Mouse (Mus musculus) kidney, postnatal 0 days (tissue): ENCODE measurements around the gene Pih1d1. TPM values are rescaled to one million over a fixed set of nuclear protein-coding genes. Genes with fewer than 3 reads are reported as not detected.

Source experiments
- ATAC-seq: fragments of 200-750 bp; cut with Nextera tagmentation; replicated peaks from 2 replicates; pipeline ENCODE4 v1.8.0; 2017; ENCODE audit warnings: low read depth, moderate number of reproducible peaks, moderate TSS enrichment, moderate library complexity; ENCODE audit not compliant: low FRiP score
- DNase-seq: peaks from one replicate; pipeline ENCODE4 v3.0.0-alpha.2; 2016; ENCODE audit warnings: low spot score
- H3K27ac ChIP-seq: fragments of 300-500 bp; sonication (generic); 2 replicates; pipeline ENCODE4 v1.5.1; 2014; ENCODE audit warnings: mild to moderate bottlenecking
- H3K27me3 ChIP-seq: fragments of 300-500 bp; sonication (generic); 2 replicates; pipeline ENCODE4 v1.6.1; 2014; ENCODE audit warnings: low read length, mixed read lengths; ENCODE audit not compliant: insufficient read depth
- H3K36me3 ChIP-seq: fragments of 300-500 bp; sonication (generic); 2 replicates; pipeline ENCODE4 v1.6.1; 2014; ENCODE audit warnings: low read length, mixed read lengths; ENCODE audit not compliant: insufficient read depth
- H3K4me1 ChIP-seq: fragments of 300-500 bp; sonication (generic); replicated peaks from 2 replicates; pipeline ENCODE4 v1.6.1; 2014; ENCODE audit warnings: antibody characterized with exemption, low read length, mixed read lengths; ENCODE audit not compliant: insufficient read depth
- H3K4me2 ChIP-seq: fragments of 300-500 bp; sonication (generic); 2 replicates; pipeline ENCODE4 v1.6.1; 2014; ENCODE audit warnings: mild to moderate bottlenecking, low read length, moderate library complexity, mixed read lengths
- H3K4me3 ChIP-seq: fragments of 300-500 bp; sonication (generic); replicated peaks from 2 replicates; pipeline ENCODE4 v1.5.1; 2014; ENCODE audit warnings: low read depth, low read length
- H3K9ac ChIP-seq: fragments of 300-500 bp; sonication (generic); 2 replicates; pipeline ENCODE4 v1.6.1; 2014; ENCODE audit warnings: low read depth, low read length
- H3K9me3 ChIP-seq: fragments of 300-500 bp; sonication (generic); replicated peaks from 2 replicates; pipeline ENCODE4 v1.6.1; 2016; ENCODE audit warnings: low read length, inconsistent platforms, mixed read lengths
- CTCF ChIP-seq: IDR thresholded peaks from 2 replicates; pipeline ENCODE4 v1.5.1; 2016; ENCODE audit warnings: antibody characterized with exemption, low read depth, mild to moderate bottlenecking, moderate library complexity
- WGBS: fragments of 180-500 bp; shearing (Covaris S2); extraction: QIAGEN DNeasy Blood & Tissue Kit; methylation state at CpG from one replicate; pipeline ENCODE4 v1.1.7; 2014; 5-methylcytosine and 5-hydroxymethylcytosine counted together
- polyA plus RNA-seq: library from polyadenylated mRNA; unstranded; fragments of >200 nt; fragmentation: Nextera tagmentation; extraction: Ambion mirVana; gene quantifications from 2 replicates; pipeline ENCODE4 v1.2.1, GENCODE M21; 2015

The Pih1d1 gene
- polyA plus RNA-seq, 1 experiment from 2014 or later = 81.3 TPM

DNA sequence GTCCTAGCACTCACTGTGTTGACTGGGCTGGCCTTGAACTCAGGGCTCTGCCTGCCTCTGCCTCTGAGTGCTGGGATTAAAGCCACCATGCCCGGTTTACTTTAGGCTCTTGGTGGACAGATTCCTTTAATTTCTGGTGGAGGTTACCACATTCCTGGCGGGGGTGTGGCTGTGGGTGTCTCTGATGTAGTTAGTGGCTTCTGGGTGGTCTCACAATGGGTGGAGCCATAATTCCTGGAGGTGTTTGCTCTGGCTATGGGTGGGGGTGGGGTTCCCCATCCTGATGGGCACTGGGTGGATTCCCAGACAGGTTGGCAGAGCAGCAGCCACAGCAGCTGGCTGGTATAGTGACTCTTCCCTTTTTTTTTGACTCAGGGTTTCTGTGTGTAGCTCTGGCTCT lies 42.2 kb upstream of the Pih1d1 start:
- H3K4me1 ChIP-seq = no peaks in the 10 kb centered on the region
- TF ChIP-seq CTCF = no peak
- H3K9ac ChIP-seq = no peak overlapping the region
- H3K27ac ChIP-seq = no peak overlapping the region
- H3K4me3 ChIP-seq = no peak overlapping the region
- DNase-seq (no peak), ATAC-seq (no peak)
- no peak overlapping the region for H3K4me2 ChIP-seq
- no peaks in the 10 kb centered on the region for H3K27me3 ChIP-seq
- 62% methylated on average over 2 of the region's 2 CpGs for WGBS
- H3K9me3 ChIP-seq = no peaks in the 10 kb centered on the region
- no peaks in the 10 kb centered on the region for H3K36me3 ChIP-seq

DNA sequence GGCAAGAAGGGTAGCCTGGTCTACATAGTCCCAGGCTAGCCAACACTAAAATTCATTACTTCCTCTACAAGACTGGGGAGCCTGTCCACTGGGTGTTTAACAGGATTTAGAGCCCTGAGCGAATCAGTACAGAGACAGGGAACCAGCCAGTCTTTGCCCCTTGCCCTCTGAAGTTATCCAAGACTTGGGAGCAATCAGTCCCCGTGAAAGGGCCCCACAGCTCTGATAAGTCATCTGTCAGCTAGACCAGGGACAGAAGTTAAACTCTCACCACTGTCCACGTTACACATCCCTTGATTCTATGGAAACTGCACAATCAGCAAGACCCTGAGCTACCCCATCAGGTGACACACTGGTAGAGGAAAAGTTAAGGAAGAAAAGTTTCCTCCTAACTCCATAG lies 41.6 kb upstream of the Pih1d1 start:
- DNase-seq (no peak), ATAC-seq (no peak)
- H3K9me3 ChIP-seq = no peaks in the 10 kb centered on the region
- H3K4me2 ChIP-seq = no peak overlapping the region
- no peaks in the 10 kb centered on the region for H3K4me1 ChIP-seq
- TF ChIP-seq CTCF = no peak
- H3K9ac ChIP-seq = no peak overlapping the region
- H3K4me3 ChIP-seq = no peak overlapping the region
- H3K36me3 ChIP-seq = no peaks in the 10 kb centered on the region
- 32% methylated on average over 3 of the region's 3 CpGs for WGBS
- no peak overlapping the region for H3K27ac ChIP-seq
- no peaks in the 10 kb centered on the region for H3K27me3 ChIP-seq

- H3K4me3 ChIP-seq = no peak overlapping the region
- H3K36me3 ChIP-seq = no peaks in the 10 kb centered on the region
- H3K27ac ChIP-seq = no peak overlapping the region
- no peaks in the 10 kb centered on the region for H3K9me3 ChIP-seq
- no peak for TF ChIP-seq CTCF
- ATAC-seq = no peak
- H3K4me2 ChIP-seq = no peak overlapping the region
- H3K4me1 ChIP-seq = no peaks in the 10 kb centered on the region
- no peaks in the 10 kb centered on the region for H3K27me3 ChIP-seq
- no peak for DNase-seq
- no peak overlapping the region for H3K9ac ChIP-seq
- WGBS = 88% methylated on average over 2 of the region's 2 CpGs
These were observed 40.6 kb upstream of the Pih1d1 start for GRCm38 (mm10) chr7:45113476-45113875.

- no peak overlapping the region for H3K27ac ChIP-seq
- no peak overlapping the region for H3K9ac ChIP-seq
- no peak overlapping the region for H3K4me2 ChIP-seq
- no peaks in the 10 kb centered on the region for H3K27me3 ChIP-seq
- peaks cover 3% of the 10 kb centered on the region; the same call in 1 of the 2 replicates for H3K4me1 ChIP-seq
- DNase-seq (no peak), ATAC-seq (no peak)
- TF ChIP-seq CTCF = no peak
- H3K36me3 ChIP-seq = peaks cover 34% of the 10 kb centered on the region
- no peak overlapping the region for H3K4me3 ChIP-seq
- H3K9me3 ChIP-seq = no peaks in the 10 kb centered on the region
- WGBS = 71% methylated on average over 8 of the region's 8 CpGs
These were observed 36.5 kb upstream of the Pih1d1 start for GRCm38 (mm10) chr7:45117566-45117965.

- no peak for TF ChIP-seq CTCF
- peaks cover 41% of the 10 kb centered on the region for H3K36me3 ChIP-seq
- H3K4me1 ChIP-seq = peaks cover 10% of the 10 kb centered on the region; the same call in 1 of the 2 replicates
- H3K9me3 ChIP-seq = no peaks in the 10 kb centered on the region
- DNase-seq = no peak
- no peaks in the 10 kb centered on the region for H3K27me3 ChIP-seq
- no peak overlapping the region for H3K9ac ChIP-seq
- 80% methylated on average over 6 of the region's 6 CpGs for WGBS
- H3K4me3 ChIP-seq = no peak overlapping the region
- 0 out of 2 replicates have a peak overlapping the region, but pooled peaks have one; percentile 19 for H3K27ac ChIP-seq
- no peak for ATAC-seq
- no peak overlapping the region for H3K4me2 ChIP-seq
These were observed 35.8 kb upstream of the Pih1d1 start for GRCm38 (mm10) chr7:45118336-45118735.

GRCm38 (mm10) chr7:45119780-45120709 lies 34.1 kb upstream of the Pih1d1 start:
- Histone ChIP-seq H3K9me3 (no peaks in the 10 kb centered on the region), H3K27me3 (no peaks in the 10 kb centered on the region), H3K4me2 (no peak overlapping the region), H3K4me3 (no peak overlapping the region), H3K9ac (no peak overlapping the region), H3K27ac (no peak overlapping the region), H3K36me3 (peaks cover 42% of the 10 kb centered on the region), H3K4me1 (peaks cover 14% of the 10 kb centered on the region; the same call in 1 of the 2 replicates)
- no peak for TF ChIP-seq CTCF
- DNase-seq = no peak
- 82% methylated on average over 5 of the region's 5 CpGs for WGBS
- ATAC-seq = no peak
